Mouse (Mus musculus): ENCODE data around the gene Stt3b.
"Not testable (repeated sequence)": the region's sequence is repeated elsewhere in the genome, so short reads cannot be mapped to it uniquely, and the experiment has no call there.

The Stt3b gene

DNA sequence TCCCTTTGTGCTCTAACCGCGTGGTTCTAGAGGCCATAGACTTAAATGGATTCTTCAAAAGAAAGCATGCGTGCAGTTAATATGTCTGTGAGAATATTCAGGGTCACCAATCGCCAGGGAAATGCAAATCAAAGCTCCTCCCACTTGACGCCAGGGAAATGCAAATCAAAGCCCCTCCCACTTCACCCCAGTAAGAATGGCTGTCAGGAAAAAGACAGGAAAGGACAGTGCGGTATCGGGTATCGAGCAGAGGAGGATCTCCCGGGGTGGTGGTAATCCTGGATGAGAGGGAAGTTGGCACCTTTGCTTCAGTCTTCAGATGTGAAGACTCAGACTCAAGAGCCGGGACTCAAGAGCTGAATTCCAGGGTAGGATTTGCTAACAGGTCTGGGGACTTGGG, 4.3 kb upstream of the Stt3b start:
- DNase-seq = no peak

DNA sequence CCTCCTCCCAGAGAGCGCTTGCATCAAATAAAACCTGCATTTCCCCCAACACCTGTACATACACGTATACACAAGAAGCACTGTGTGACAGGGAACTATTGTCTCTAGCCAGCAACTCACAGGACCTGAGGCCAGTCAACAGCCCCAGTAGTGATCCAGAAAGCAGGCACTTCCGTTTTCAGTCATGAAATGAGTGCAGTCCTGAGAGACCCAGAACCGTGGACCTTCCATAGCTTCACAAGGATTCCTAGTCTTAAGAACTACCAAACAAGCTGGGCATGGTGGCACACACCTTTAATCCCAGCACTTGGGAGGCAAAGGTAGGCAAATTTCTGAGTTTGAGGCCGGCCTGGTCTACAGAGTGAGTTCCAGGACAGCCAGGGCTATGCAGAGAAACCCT, 3.6 kb upstream of the Stt3b start:
- DNase-seq = no peak

GRCm38 (mm10) chr9:115311223-115311520, 951 bp upstream of the Stt3b start:
- no peak for DNase-seq

- no peak for DNase-seq
These were observed 260 bp downstream of the Stt3b start for GRCm38 (mm10) chr9:115309977-115310345.

- no peak for DNase-seq
These were observed 745 bp downstream of the Stt3b start for GRCm38 (mm10) chr9:115309381-115309971.

GRCm38 (mm10) chr9:115308941-115309380, 1.3 kb downstream of the Stt3b start:
- DNase-seq = no peak

- DNase-seq = no peak
These were observed 1.8 kb downstream of the Stt3b start for GRCm38 (mm10) chr9:115308401-115308800.

DNA sequence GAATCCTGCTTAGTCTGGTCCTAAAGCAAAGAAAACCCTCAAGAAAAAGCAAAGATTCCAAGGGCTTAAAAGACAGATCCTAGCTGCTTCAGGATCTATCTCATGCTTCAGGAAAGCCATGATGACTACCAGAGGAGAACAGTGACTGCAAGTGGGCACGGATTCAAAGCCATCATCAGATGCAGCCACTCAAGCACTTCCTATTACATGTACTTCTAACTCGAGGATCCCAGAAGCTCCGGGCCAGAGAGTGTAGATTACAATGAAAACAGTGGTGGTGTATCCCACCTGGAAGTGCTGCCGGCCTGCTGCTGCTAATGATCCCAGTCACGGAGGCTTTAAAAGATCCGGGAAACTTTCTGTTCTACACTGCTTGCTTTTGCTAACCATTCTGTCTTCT, 4.0 kb downstream of the Stt3b start:
- DNase-seq = no peak

GRCm38 (mm10) chr9:115304149-115304548, 6.1 kb downstream of the Stt3b start:
- DNase-seq = no peak

- DNase-seq = no peak
These were observed 8.6 kb downstream of the Stt3b start for GRCm38 (mm10) chr9:115301593-115301992.

- DNase-seq = no peak
These were observed 9.1 kb downstream of the Stt3b start for GRCm38 (mm10) chr9:115301002-115301579.

DNA sequence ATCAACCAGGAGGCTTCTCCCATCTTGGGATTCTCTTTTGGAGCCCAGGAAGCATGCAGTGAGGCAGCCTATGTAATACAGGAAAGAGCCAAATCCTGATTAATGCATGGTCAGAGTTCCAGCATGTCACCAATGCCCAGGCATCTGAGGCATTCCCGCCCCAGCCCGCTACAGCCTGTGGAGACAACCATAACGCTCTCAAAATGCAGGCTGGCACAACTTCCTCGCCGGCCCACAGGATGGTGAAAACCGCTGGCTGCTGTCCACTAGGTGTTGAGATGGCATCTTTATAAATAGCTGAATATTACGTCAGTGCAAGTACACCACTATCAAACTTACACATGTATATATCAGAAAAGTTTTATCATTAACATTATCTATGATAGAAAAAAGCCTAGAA, 13.5 kb downstream of the Stt3b start:
- DNase-seq = no peak

DNA sequence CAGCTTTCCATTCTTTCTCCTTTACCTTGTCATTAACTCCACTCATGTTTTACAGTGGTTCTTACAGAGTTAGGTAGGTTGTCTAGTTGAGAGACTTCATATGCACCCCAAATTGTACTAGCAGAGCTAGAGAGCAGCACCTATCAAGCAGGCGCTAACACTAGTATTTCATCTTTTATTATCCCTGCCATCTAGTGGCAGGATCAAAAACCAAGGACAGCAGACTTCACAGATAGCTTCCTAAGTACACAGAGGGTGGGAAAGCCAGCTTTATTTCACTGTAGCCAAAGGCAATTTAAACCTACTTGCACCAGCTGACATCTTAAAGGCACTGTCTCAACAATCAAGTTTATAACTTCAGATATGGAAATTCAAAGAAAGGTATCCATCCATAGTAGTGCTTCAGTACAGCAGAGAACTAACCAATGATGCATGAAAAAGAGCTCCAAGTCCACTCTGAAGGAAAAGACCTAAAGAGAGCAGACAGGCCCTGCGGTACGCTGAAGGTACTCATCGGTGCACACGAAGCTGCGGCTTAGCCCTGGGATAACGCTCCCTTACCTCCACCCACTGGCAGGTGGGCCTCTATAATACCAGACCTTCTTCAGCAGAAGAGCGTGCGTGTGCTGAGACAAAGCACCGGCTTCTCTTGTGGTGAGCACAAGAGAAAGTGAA, 16.2 kb downstream of the Stt3b start:
- no peak for DNase-seq

GRCm38 (mm10) chr9:115287774-115288434, 22.3 kb downstream of the Stt3b start:
- no peak for DNase-seq

GRCm38 (mm10) chr9:115284385-115284784, 25.8 kb downstream of the Stt3b start:
- DNase-seq = no peak

- no peak for DNase-seq
These were observed 26.8 kb downstream of the Stt3b start for GRCm38 (mm10) chr9:115283403-115283802.

DNA sequence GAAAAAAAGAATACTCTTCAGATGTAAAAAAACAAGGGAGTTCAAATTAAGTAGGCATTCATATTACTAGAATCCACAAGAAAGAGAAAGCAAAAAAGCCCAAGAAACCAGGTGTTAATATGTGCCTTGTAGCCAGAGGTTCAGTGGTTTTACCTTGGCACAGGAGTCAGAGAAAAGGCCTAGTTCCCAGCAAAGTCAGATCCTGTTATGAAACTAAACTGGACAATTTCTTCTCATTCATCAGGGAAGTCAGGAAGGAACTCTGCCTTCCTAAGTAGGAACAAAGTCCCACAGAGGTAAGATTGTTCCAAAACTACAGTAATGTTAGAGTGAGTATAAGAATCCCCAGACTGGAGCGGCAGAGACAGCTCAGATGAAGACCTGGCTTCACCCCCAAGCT, 31.6 kb downstream of the Stt3b start:
- no peak for DNase-seq

DNA sequence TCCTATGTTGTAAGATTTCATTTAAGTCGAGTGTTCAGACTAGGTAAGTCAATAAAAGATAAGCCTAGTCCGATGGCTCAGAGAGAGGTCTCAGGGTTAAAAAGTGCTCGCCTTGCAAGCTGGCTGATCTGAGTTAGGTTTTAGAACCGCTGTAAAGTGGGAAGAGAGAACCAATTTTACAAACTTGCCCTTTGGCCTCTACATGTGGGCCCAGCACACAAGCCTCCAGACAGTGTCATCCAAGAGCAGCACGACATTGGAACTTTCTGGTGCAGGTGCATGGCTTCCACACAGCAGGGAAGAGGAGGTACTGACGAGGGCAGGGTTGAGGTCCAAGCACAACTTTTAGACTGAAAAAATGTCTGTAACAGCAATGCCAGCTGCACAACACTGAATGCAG, 35.4 kb downstream of the Stt3b start:
- no peak for DNase-seq

GRCm38 (mm10) chr9:115273095-115273649, 37.0 kb downstream of the Stt3b start:
- DNase-seq = no peak

GRCm38 (mm10) chr9:115272451-115272850, 37.8 kb downstream of the Stt3b start:
- DNase-seq = not testable (repeated sequence)

DNA sequence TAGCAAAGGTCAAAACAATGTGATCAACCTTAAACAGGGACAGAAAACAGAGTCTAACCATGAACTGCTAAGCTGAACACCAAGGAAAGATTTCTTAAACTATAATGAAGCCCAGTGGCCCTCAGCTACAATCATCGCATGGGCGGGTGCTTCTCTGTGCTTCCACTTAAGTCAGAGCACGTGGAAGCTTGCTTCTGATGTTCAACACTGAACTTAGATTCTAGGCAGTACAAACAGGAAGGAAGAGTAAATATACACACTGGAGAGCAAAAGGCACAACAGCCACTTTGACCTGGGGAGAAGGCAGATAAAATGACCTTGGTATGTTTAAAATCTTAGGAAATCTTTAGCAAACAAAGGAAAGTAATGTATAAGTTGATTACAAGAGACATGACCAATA, 38.7 kb downstream of the Stt3b start:
- DNase-seq = no peak

DNA sequence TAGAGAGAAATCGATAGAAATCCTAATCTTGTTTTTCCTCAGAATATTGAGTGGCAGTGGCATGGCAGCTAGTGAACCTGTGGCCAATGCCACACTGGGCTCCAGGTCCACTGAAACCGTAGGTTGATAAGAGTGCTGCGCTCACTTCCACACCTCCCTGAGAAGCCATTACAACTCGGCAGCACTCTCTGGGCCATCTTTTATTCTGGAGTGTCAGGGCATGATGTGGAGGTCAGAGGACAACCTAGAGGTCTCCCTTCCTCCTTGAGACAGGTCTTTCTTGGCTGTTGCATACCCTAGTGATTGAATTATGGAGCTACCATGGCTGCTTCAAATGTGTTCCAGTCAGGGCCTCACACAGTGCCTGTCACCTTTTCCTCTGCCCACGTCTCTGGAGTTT, 48.3 kb downstream of the Stt3b start:
- no peak for DNase-seq

- DNase-seq = no peak
These were observed 48.8 kb downstream of the Stt3b start for GRCm38 (mm10) chr9:115261456-115261855.

DNA sequence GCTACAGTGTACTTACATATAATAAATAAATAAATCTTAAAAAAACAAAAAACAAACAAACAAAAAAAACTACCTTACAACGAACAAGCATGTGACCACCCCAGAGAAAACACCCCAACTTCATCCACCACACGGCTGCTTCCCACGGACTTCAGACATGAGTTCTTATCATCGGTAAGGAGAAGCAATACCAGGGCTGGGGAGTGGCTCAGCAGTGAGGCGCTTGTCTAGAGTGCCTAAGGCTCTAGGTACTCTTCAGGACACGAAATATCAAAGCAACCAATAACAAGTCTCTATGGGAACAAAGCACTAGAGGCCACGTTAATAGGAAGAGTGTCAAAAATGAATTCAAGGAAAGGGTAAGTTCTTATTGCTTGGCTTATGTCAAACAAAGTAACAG, 49.8 kb downstream of the Stt3b start:
- DNase-seq = no peak
